Mouse (Mus musculus) intestine, embryonic 16.5 days (tissue): Measurements from ENCODE around the gene Adcy7. TPM values are rescaled to one million over a fixed set of nuclear protein-coding genes. Genes with fewer than 3 reads are reported as not detected.
A peak's percentile ranks its signal among the peaks of the same experiment; 100 is the strongest.

ENCODE experiments used
- ATAC-seq: fragments of 200-750 bp; cut with Nextera tagmentation; 2 replicates; pipeline ENCODE4 v1.8.0; 2017; ENCODE audit warnings: moderate TSS enrichment, moderate library complexity
- H3K27ac ChIP-seq: fragments of 300-500 bp; sonication (generic); 2 replicates; pipeline ENCODE4 v1.5.1; 2014; ENCODE audit warnings: mild to moderate bottlenecking, low read length
- H3K27me3 ChIP-seq: fragments of 300-500 bp; sonication (generic); replicated peaks from 2 replicates; pipeline ENCODE4 v1.6.1; 2014; ENCODE audit warnings: low read length, control low read depth, mixed read lengths; ENCODE audit not compliant: control insufficient read depth, insufficient read depth
- H3K36me3 ChIP-seq: fragments of 300-500 bp; sonication (generic); 2 replicates; pipeline ENCODE4 v1.6.1; 2014; ENCODE audit warnings: low read length, control low read depth; ENCODE audit not compliant: control insufficient read depth, insufficient read depth
- H3K4me1 ChIP-seq: fragments of 300-500 bp; sonication (generic); 2 replicates; pipeline ENCODE4 v1.6.1; 2014; ENCODE audit warnings: low read length, control low read depth, mixed read lengths; ENCODE audit not compliant: control insufficient read depth, insufficient read depth
- H3K4me2 ChIP-seq: fragments of 300-500 bp; sonication (generic); 2 replicates; pipeline ENCODE4 v1.6.1; 2014; ENCODE audit warnings: low read depth, low read length, control low read depth
- H3K4me3 ChIP-seq: fragments of 300-500 bp; sonication (generic); 2 replicates; pipeline ENCODE4 v1.5.1; 2014; ENCODE audit warnings: mild to moderate bottlenecking, low read length
- H3K9ac ChIP-seq: fragments of 300-500 bp; sonication (generic); 2 replicates; pipeline ENCODE4 v1.6.1; 2014; ENCODE audit warnings: low read depth, low read length
- H3K9me3 ChIP-seq: fragments of 300-500 bp; sonication (generic); 2 replicates; pipeline ENCODE4 v1.6.1; 2016; ENCODE audit warnings: low read length, control low read depth; ENCODE audit not compliant: control insufficient read depth
- WGBS: fragments of 180-500 bp; shearing (Covaris S2); extraction: QIAGEN DNeasy Blood & Tissue Kit; methylation state at CpG from one replicate; pipeline ENCODE4 v1.1.7; 2014; 5-methylcytosine and 5-hydroxymethylcytosine counted together
- polyA plus RNA-seq: library from polyadenylated mRNA; unstranded; fragments of >200 nt; fragmentation: Nextera tagmentation; extraction: Ambion mirVana; gene quantifications from 2 replicates; pipeline ENCODE4 v1.2.1, GENCODE M21; 2015

Gene Adcy7
- polyA plus RNA-seq, 1 experiment from 2014 or later: 2.9 TPM

- peaks cover 7% of the 10 kb centered on the region; the same call in 1 of the 2 replicates for H3K4me1 ChIP-seq
- 80% methylated on average over 13 of the region's 13 CpGs for WGBS
- H3K4me2 ChIP-seq: no peak overlapping the region
- H3K27me3 ChIP-seq: no peaks in the 10 kb centered on the region
- no peak for ATAC-seq
- H3K9me3 ChIP-seq: no peaks in the 10 kb centered on the region
- no peak overlapping the region for H3K4me3 ChIP-seq
- no peaks in the 10 kb centered on the region for H3K36me3 ChIP-seq
- no peak overlapping the region for H3K9ac ChIP-seq
- H3K27ac ChIP-seq: no peak overlapping the region
Observed at GRCm38 (mm10) chr8:88283243-88284115, 11.3 kb downstream of the Adcy7 start.

- H3K4me2 ChIP-seq: no peak overlapping the region
- H3K9ac ChIP-seq: no peak overlapping the region
- no peaks in the 10 kb centered on the region for H3K9me3 ChIP-seq
- ATAC-seq: no peak
- 35% methylated on average over 7 of the region's 7 CpGs for WGBS
- H3K27me3 ChIP-seq: no peaks in the 10 kb centered on the region
- H3K4me1 ChIP-seq: peaks cover 7% of the 10 kb centered on the region; the same call in 1 of the 2 replicates
- H3K36me3 ChIP-seq: no peaks in the 10 kb centered on the region
- no peak overlapping the region for H3K4me3 ChIP-seq
- no peak overlapping the region for H3K27ac ChIP-seq
Observed at GRCm38 (mm10) chr8:88284738-88285137, 12.5 kb downstream of the Adcy7 start.

GRCm38 (mm10) chr8:88285469-88286356 lies 13.5 kb downstream of the Adcy7 start:
- Histone ChIP-seq H3K4me3 (no peak overlapping the region), H3K9me3 (no peaks in the 10 kb centered on the region), H3K9ac (no peak overlapping the region), H3K27me3 (no peaks in the 10 kb centered on the region), H3K4me1 (peaks cover 7% of the 10 kb centered on the region; the same call in 1 of the 2 replicates), H3K27ac (no peak overlapping the region), H3K36me3 (no peaks in the 10 kb centered on the region), H3K4me2 (no peak overlapping the region)
- no peak for ATAC-seq
- WGBS: 83% methylated on average over 8 of the region's 8 CpGs

GRCm38 (mm10) chr8:88286421-88286960 lies 14.3 kb downstream of the Adcy7 start:
- H3K4me3 ChIP-seq: no peak overlapping the region
- no peak overlapping the region for H3K4me2 ChIP-seq
- peaks cover 7% of the 10 kb centered on the region; the same call in 1 of the 2 replicates for H3K4me1 ChIP-seq
- WGBS: 85% methylated on average over 14 of the region's 14 CpGs
- H3K9me3 ChIP-seq: no peaks in the 10 kb centered on the region
- ATAC-seq: no peak
- no peak overlapping the region for H3K27ac ChIP-seq
- no peaks in the 10 kb centered on the region for H3K27me3 ChIP-seq
- no peak overlapping the region for H3K9ac ChIP-seq
- no peaks in the 10 kb centered on the region for H3K36me3 ChIP-seq

- Histone ChIP-seq H3K4me1 (peaks cover 3% of the 10 kb centered on the region; the same call in 1 of the 2 replicates), H3K4me3 (no peak overlapping the region), H3K36me3 (no peaks in the 10 kb centered on the region), H3K9me3 (no peaks in the 10 kb centered on the region), H3K27ac (0 out of 2 replicates have a peak overlapping the region, but pooled peaks have one; percentile 23), H3K4me2 (no peak overlapping the region), H3K9ac (peak overlapping the region; percentile 31; the same call in 1 of the 2 replicates), H3K27me3 (no peaks in the 10 kb centered on the region)
- ATAC-seq: peak; percentile 36; the same call in 1 of the 2 replicates
- WGBS: 70% methylated on average over 12 of the region's 12 CpGs
Observed at GRCm38 (mm10) chr8:88288622-88289242, 16.5 kb downstream of the Adcy7 start.

GRCm38 (mm10) chr8:88289901-88290300 lies 17.7 kb downstream of the Adcy7 start:
- Histone ChIP-seq H3K27ac (peak overlapping the region; percentile 2; the same call in 1 of the 2 replicates), H3K4me3 (no peak overlapping the region), H3K4me1 (peaks cover 3% of the 10 kb centered on the region; the same call in 1 of the 2 replicates), H3K9me3 (no peaks in the 10 kb centered on the region), H3K36me3 (no peaks in the 10 kb centered on the region), H3K9ac (no peak overlapping the region), H3K4me2 (no peak overlapping the region), H3K27me3 (no peaks in the 10 kb centered on the region)
- no peak for ATAC-seq
- WGBS: 75% methylated on average over 1 of the region's 1 CpGs

GRCm38 (mm10) chr8:88290326-88291304 lies 18.4 kb downstream of the Adcy7 start:
- no peak overlapping the region for H3K4me3 ChIP-seq
- no peaks in the 10 kb centered on the region for H3K36me3 ChIP-seq
- 80% methylated on average over 13 of the region's 13 CpGs for WGBS
- no peak overlapping the region for H3K9ac ChIP-seq
- no peak overlapping the region for H3K4me2 ChIP-seq
- ATAC-seq: no peak
- peaks cover 6% of the 10 kb centered on the region; the same call in 1 of the 2 replicates for H3K4me1 ChIP-seq
- H3K27me3 ChIP-seq: no peaks in the 10 kb centered on the region
- no peak overlapping the region; the same call in 1 of the 2 replicates for H3K27ac ChIP-seq
- no peaks in the 10 kb centered on the region for H3K9me3 ChIP-seq

- no peaks in the 10 kb centered on the region for H3K27me3 ChIP-seq
- H3K27ac ChIP-seq: no peak overlapping the region
- 84% methylated on average over 11 of the region's 11 CpGs for WGBS
- H3K4me3 ChIP-seq: no peak overlapping the region
- no peak for ATAC-seq
- no peak overlapping the region for H3K9ac ChIP-seq
- H3K4me1 ChIP-seq: peaks cover 6% of the 10 kb centered on the region; the same call in 1 of the 2 replicates
- no peak overlapping the region for H3K4me2 ChIP-seq
- H3K36me3 ChIP-seq: no peaks in the 10 kb centered on the region
- no peaks in the 10 kb centered on the region for H3K9me3 ChIP-seq
Observed at GRCm38 (mm10) chr8:88291305-88291690, 19.1 kb downstream of the Adcy7 start.
